Mouse (Mus musculus) CD4-positive, CD25-positive, alpha-beta regulatory T cell, adult 4 months (primary cell): ENCODE measurements around the gene Ubash3b. TPM values are rescaled to one million over a fixed set of nuclear protein-coding genes. Genes with fewer than 3 reads are reported as not detected.

Experiments
- ATAC-seq: one replicate; pipeline ENCODE4 v1.8.0; 2017
- polyA plus RNA-seq, 2 experiments: library from polyadenylated mRNA; unstranded; fragments of 100-300 nt; shearing (Covaris generic); gene quantifications; one replicate each; pipeline ENCODE4 v1.2.1; 2017

Gene Ubash3b
- polyA plus RNA-seq: 10 to 100 TPM; 25.1 to 27.5 TPM

DNA sequence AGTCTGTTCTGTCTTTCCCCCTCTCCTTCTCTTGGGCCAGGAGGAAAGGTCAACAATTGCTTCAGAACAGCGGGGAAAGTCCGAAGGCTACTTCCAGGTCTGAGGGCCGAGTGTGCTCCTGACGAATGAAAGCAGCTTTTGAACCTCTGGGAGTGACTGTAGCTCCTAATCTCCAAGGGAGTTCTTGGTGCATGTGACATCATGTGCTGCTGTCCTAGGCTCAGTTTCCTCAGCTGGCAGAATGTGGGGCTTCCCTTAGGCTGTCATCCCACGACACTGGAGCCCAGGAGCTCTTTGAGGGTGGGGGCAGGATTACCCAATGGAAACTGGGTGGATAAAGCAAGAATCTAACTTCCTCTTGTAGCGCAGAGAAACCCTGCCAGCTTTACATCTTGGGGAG is at the start of gene Ubash3b:
Ubash3b (minus strand) TSS at position 285 of the 400 bp plus-strand sequence.
- ATAC-seq: no peak

DNA sequence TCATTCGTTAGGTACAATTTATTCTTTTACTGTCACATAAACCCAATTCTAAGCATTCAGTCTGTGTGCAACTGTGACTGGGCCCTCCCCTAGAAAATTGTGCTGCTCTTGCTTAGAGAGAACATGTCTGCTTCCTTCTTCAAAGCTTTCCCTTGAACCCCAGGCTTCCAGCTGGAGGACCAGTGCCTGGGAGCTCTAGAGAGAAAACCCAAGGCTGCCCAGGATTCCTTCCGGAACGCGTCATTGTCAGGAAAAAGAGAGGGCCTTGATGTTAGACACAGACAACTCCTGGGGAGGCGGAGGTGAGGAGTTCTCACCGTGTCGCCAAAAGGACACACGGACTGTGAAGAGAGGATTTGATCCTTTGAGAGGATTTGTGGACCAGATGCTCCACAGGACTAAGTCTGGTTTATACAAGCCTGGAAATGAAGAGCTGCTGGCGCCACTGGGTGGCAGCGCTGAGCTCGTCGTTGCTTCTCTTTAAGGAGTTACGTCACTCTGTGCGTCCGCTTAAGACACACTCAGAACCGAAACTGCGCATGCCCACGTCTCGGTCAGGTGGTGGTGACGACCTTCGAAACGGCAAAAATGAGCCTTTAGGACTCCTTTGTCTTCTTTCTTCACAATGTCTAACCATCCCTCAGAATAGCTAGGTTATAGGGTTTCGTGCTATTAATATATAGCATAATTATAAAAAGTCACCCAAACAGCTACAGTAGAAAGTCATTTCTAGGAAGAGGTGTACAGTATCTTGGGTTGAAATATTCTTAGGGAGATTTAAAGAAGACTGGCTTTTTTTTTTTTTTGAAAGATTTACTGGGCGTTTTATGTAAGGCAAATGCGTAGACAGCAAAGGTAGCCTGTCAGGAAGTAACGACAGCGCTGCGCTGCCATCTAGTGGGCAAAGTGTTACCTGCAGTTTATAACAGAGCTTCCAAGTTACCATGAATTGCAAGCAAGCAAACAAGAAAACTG is 45.9 kb upstream of the Ubash3b start:
- ATAC-seq: peak; percentile 98

DNA sequence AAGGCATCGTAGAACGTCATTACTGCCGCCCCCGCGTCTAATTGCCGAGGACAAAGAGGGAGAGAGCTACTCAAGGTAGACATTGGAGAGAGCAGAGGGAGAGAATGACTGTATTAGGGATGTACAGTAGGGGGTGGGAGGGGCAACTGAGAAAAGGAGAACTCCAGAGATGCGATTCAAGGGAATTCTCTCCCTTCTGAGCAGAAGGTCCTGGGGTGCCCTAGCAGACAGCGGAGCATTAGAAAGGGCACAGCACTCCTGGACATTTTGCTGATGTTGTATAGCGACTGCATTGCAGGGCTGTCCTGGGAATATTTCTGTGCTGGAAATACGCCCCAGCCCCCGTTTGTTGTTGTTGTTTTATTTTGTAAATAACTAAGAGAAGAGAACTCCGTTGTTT is 45.2 kb upstream of the Ubash3b start:
- no peak for ATAC-seq

DNA sequence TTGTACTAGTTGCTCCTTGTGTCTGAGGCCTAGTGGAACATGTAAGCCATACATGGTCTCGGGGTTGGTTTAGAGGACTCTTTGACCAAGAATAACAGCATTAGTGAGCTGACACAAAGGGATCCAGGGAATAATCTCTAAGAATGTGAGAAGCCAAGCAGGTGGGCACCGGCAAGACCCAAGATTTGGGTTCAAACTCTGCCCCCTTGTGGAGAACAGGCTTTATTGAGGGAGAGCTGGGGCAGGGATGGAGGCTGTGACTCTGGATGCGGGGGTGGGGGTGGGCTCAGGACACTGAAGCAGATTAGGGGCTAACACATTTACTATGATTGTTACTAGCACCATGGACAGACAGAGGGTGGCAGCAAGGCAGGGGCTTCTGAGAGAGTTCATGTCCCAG is 43.8 kb upstream of the Ubash3b start:
- ATAC-seq: no peak

DNA sequence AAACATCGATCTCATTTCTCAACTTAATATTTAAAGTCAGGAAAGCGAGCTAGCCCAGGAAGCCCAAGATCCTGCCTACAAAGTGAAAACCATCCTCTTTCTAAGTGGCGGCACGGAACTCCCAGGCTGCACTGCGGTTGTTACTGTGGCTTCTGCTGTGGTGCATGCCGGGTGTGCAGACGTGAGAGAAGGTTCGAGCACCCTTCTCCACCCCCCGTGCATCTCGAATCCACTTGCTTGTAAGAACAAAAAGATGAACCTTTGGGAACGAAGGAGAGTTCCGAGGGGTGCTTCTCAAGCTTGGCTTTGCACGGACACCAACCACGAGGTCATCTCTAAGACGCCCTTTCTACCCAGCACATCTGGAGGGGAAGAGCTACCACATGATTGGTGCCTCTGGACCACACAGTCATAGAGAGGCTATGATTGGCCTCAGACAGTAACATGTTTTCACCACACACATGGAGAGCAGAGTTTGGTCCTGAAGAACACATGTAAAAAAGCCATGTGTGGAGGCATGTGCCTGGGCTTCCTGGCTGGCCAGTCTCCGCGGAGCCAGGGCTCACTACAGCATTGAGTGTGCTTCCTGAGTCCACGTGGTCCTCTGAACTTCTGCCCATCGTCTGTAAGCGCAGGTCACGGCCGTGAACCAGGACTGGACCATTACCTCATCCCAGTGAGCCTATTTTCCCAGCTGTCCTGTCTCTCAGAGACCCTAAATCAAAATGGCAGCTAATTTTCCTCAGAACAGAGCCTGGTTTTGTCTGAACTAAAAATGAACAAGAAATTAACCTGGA is 38.2 kb upstream of the Ubash3b start:
- ATAC-seq: no peak

DNA sequence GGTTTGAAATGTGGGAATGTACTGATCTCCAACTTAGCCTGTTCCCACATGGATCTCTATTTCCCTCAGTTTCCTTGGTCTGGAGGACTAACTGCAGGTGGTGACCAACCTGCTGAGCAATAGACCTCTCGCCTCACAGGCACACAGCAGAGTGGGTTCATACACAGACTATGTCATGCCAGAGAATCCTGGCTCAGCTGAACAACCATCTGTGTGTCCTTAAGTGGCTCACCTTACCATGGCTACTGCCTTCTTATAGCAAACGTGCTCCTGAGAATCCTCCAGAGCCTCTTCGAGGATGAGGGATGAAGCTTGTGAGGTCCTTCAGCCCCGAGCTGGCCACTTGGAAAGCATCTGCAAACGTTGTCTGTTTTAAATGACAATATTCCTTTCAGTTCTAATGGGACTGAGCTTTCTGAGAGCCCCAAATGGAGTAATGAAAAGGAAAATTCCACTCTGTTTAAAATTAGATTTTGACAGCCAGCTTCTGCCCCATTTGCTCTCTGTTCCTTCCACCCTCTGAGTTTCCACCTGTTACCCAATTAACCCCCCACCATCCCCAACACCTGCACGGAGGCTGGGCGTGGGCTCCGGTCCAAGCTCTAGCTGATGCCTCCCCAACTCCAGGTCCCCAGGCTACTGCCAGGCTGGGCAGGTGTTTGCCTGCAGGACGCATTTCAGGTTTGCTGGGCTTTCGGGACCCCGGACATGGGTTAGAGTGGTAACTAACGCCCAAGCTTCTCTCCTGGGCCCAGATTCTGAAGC is 37.2 kb upstream of the Ubash3b start:
- ATAC-seq: no peak

DNA sequence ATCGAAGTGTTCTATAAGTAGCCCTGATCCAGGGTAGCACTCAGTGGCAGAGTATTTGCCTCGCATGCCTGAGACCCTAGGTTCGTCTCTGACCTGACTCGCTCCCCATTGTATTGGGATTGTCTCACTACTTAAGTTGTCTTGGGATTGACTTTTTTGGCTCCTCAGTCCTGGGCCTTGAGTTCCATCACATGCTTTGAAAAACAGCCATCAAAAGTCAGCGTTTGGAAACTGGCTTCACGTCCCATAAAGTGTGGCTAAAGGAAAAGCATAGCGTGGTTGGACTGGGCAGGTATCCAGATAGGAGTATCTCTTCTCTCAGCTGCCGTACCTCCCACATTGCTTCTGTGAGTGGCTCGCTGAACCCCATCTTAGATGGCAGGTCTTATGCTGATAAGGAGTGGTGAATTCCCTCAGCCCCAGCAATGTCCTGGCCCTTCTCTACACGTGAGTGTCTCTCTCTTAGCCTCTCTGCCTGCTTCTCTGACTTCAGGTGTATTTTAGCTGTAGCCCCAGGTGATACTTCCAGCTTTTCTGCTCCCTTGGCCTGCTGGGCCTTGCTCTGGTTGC is 34.3 kb upstream of the Ubash3b start:
- no peak for ATAC-seq

DNA sequence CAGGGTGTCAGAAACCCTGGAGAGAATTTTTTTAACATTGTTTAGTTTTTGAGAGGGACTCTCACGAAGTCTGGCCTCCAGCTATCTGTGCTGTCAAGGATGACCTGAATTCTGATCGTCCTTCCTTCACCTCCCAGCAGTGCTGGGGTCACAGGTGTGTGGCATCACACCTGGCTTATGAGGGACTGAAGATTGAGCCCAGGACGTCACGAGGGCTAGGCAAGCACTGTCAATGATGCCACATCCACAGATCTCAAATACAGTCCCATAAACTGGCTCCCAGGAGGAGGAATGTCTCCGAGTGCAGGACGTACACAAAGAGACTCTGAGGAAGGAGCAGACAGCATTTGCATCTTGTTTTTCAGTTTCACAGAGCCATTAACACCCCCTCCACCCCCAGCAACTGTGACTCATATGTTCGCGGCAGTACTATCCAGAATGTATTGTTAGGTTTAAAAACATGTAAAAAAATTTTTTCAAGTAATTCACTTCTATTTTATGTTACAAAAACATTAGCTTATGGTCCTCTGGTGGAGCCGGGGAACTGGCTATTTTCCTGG is 30.2 kb upstream of the Ubash3b start:
- no peak for ATAC-seq

DNA sequence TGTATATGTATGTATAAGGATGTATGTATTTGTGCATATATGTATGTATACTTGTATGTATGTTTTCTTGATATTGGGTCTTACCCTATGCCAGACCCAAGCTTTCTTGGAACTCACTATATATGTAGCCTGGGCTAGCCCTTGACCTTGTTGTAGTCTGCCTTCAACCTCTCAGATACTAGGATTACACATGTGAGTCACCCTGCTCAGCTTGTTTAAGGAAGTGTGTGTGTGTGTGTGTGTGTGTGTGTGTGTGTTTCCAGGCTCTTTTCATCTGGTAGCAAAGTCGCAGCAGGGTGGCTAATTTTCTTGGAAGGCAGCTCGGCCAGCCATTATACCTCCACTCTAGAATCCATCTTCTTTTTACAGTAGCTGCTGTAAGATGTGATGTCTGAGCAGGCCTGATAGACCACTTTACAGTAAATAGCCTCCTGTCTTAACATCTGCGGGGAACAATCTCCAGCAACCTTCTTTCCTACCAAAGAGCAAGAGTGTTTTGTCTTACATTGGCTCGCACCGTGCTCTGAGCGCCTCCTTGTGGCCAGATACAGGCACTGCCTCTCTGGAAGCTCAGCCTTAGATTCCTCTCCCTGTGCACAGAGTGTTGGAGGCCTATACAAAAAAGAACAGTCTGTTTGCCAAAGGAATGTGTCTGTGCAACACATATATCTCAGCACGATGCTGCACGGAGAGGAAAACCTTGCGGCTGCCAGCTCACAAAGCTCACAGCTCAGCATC is 29.4 kb upstream of the Ubash3b start:
- peak; percentile 83 for ATAC-seq

DNA sequence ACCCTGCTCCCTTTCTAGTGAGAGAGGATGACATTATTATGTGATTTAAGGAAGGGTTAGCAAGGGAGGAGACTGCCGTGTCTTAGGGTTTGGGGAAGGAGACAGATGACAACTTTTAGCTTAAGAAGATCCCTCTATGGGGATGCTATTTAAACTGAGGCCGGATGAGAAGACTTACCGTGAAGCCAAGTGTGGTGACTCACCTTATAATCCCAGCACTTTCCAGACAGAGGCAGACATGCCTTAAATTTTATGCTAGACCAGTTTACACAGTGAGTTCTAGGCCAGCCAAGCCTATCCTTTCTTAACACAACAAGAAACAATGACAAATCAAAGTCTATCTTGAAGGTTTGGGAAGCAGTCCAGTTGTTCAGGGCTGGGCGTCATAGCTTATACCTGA is 26.4 kb upstream of the Ubash3b start:
- no peak for ATAC-seq

DNA sequence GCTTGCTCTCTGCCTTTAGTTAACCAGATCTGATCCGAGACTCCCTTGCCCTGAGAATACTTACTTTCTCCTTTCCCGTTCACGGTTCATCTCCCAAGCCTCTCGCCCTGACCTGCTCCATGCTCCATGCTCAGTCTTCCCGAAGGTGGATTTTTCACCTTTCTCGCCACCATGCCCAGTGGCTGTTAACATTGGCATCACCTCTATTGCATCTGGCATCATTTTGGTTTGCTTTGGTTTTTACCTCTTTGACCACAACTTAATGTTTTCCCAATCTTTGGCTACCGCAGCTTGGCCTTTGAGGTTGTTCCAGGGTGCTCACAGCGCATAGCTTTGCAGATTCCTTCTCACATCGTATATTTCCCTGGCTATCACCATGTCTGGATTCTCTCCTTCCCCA is 26.0 kb upstream of the Ubash3b start:
- no peak for ATAC-seq

DNA sequence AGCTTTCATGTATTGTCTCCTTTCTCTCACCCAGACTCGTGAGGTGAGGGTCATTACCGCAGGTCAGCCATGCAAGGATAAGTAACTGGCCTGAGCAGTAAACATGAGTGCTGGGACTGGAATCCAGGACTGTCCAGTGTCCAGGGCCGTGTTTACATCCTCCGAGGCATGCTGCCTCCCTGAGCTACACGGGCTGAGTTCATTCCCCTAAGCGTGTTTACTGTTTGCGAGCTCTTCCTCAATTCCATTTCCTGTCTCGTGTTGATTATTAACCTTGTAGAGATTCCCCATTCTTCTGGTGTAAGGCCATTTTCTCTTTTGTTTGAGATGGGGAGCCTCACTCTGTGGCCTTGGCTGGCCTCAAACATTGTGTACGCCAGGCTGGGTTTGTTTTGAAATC is 23.8 kb upstream of the Ubash3b start:
- ATAC-seq: no peak

DNA sequence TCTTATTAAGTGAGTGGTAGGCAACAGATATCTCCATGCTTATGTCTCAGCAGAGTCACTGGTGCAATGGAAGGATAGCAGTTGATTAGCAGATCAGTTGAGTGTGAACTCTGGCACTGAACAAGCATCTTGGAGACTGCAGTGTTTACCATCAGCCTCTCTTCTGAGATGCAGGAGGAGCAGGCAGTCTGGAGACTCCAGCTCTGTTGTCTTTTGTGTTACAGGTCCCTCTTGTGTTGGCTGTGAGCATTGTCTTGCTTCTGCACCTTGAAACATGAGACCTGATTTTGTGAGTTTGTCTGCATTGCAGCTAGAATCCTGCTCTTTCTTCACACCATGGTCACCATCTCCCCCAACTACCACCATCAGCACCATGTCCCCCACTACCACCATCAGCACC is 21.1 kb upstream of the Ubash3b start:
- peak; percentile 78 for ATAC-seq

DNA sequence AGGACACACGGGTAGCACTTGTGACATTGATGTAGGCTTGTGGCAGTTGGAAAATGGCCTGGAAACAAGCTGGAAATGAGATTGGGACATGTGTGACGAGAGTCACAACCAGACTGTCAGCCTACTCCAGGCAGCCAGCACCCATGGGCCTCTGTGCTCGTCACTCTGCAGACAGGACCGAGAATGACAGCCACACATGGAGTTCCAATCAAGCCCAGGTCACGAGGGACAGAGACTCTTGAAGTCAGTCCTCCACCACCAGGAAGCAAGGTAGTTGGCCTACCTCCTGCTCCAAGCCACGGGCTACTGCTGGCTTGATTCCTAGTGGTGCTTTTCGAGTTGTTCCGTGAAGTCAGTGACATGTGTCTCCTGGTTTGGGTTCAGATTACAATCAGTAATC is 20.3 kb upstream of the Ubash3b start:
- peak; percentile 23 for ATAC-seq

DNA sequence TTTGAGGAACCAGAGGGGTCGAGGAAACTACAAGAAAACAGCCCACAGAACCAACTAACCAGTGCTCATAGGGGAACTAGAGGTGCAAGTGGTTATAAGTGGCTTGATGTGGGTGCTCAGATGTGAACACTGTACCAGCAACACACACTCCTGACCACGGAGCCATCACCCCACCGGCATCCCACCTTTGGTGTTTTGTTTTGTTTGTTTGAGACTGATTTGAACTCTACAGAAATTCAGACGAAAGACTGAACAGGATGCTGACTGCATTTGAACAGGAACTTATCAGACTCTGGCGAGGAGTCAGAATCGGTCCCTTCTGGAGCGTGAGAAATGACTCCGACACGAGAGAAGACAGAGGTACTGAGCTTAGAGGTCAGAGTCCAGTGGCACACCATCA is 19.9 kb upstream of the Ubash3b start:
- peak; percentile 64 for ATAC-seq

DNA sequence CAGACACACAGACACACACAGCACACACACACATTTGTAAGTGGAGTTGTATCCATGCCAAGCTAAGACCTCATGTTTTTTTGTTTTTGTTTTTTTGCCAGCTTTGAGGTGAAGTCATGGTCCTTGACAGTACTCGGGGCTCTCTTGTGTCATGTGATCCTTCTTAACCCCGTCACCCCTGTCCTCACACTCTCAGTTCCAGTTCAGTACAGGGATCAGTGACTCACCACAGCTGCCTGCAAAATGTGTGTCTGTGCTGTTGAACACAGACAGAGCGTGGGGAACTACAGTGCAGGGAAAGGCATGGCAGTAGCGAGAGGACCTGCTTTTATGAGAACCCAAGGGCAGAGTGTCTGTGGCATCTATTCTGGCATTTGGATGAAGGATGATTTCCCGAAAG is 17.6 kb upstream of the Ubash3b start:
- no peak for ATAC-seq

DNA sequence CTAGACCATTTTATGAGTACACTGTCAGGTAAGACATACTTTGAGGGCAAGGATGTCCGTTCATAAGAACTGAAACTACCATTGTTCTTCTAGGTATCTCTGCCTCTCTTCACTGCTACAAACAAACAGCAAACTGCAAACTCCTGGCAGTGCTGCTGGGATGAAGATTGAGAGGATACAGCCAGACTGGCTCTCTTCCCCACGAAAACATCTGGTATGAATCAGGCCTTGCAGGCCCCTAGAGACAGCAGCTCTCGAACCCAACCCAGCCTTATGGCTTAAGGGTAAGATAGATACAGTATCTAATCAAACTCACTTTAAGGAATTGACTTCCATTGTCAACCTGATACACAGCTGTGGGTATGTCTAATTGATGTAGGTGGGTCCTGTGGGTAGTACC is 11.7 kb upstream of the Ubash3b start:
- no peak for ATAC-seq

DNA sequence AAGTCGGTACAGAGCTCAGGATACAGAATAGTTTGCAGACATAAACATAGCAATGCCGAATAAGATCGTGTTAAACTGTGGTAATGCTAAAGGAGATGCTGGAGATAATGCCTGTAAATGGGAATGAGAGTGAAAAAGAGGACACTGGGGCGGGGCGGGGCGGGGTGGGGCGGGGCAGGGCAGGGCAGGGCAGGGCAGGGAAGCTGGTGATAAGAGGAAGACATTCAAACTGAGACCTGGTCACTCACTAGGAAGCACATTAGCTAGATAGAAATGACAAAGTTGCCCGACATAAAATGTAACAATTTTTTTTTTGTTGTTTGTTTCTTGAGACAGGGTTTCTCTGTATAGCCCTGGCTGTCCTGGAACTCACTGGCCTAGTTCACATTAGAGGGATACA is 10.9 kb upstream of the Ubash3b start:
- no peak for ATAC-seq

DNA sequence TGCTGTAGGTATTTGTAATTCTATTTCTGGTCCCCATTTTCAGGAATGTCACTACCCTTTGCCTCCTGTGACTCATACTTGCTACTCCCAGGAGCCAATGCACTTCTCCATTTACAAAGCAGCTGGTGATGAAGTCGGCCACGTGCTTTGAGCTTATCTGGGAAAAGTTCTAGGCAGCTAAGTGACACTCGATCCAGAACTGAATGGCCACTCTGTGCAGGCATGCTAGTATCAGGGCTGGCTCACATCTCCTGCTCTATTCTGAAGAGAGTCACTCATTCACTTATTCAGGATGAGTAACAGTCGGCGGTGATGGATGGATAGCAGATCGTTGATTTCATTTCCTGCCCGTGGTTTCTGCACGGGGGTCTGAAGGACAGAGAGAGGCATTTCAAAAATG is 8.5 kb upstream of the Ubash3b start:
- ATAC-seq: no peak

DNA sequence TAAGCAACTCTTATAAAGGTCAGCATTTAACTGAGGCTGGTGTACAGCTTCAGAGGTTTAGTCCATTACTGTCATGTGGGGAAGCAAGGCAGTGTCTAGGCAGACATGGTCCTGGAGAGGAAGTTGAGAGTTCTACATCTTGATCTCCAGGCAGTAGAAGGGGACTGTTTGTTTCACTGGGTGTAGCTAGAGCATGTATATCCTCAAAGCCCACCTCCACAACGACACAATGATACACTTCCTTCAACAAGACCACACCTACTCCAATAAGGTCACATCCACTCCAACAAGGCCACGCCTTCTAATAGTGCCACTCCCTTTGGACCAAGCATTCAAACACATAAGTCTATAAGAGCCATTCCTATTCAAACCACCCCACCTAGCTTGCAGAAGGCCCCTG is 7.2 kb upstream of the Ubash3b start:
- peak; percentile 46 for ATAC-seq

DNA sequence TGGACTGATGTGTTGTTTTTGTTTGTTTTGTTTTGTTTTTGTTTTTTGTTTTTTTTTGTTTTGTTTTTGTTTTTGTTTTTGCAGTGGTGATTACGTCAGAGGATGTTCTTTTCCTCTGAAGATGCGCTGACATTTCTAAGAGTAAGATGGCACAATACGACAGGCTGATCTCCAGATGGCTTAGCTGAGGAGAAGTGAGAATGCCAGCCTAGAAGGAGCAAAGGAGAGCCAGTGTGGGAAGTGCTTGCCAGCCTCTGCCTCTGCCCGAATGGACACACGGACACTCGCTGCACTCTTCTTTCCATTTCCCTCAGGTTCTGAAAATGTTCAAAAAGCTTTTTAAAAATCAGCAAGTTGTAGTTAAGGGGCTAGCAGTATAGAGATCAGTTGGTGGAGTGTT is 6.7 kb upstream of the Ubash3b start:
- ATAC-seq: no peak

DNA sequence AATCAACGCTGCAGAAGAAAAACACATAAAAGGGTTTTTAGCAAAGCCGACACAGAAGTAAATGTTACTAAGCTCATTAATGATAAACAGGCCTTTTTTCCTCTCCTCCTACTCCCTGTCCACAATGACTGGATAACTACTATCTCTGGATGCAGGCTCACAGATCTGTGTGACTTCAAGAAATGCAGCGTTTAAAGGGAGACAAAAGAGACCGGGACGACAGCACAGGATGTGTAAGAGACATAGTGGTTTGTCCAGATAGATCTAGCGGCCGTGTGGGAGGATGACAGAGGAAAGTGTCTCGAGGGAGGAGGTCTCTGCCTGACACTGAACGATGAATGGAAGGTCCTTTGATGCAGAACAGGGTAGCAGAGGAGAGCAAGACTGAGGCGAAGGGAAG is 5.4 kb upstream of the Ubash3b start:
- peak; percentile 74 for ATAC-seq
